Mouse (Mus musculus) E14TG2a.4 (cell line): ENCODE data around the gene Dram1.

Experiments
- CTCF ChIP-seq: conservative IDR thresholded peaks from 2 replicates; pipeline ENCODE4 v1.5.1; 2014; ENCODE audit warnings: low read length
- NANOG ChIP-seq: IDR thresholded peaks from 2 replicates; pipeline ENCODE4 v1.6.1; 2014; ENCODE audit warnings: borderline replicate concordance, low read length, mixed read lengths

DNA sequence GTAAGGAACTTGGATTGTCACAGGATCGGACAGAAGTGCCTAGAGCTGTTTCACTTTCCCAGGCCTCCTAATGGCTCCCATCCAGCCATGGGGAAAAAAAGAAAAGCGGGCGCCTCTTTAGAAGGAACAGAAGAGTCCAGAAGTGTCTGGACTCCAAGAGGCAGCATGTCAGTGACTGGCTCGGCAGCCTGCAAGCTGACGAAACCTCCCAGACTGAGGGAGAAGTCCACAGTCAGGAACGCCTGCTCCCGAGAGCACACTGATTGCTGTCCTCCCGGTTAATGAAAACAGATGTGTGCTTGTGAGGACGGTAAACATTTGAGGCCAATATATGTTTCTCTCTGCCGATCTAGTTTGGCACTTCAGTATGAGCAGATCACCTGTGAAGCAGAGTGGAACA, 81.9 kb downstream of the Dram1 start:
- TF ChIP-seq NANOG: no peak
- TF ChIP-seq CTCF: no peak
